Mouse (Mus musculus) embryonic facial prominence, embryonic 10.5 days (tissue): ENCODE results near the gene Tmem50a. TPM values are rescaled to one million over a fixed set of nuclear protein-coding genes. Genes with fewer than 3 reads are reported as not detected.

ENCODE experiments used
- DNase-seq: peaks from one replicate; pipeline ENCODE4 v3.0.0-alpha.2; 2017; ENCODE audit warnings: low spot score
- H3K27ac ChIP-seq: fragments of 300-500 bp; sonication (generic); replicated peaks from 2 replicates; pipeline ENCODE4 v1.5.1; 2016; ENCODE audit warnings: mild to moderate bottlenecking
- H3K27me3 ChIP-seq: fragments of 300-500 bp; sonication (generic); replicated peaks from 2 replicates; pipeline ENCODE4 v1.6.1; 2016; ENCODE audit warnings: low read depth, mild to moderate bottlenecking; ENCODE audit not compliant: poor library complexity, severe bottlenecking
- H3K36me3 ChIP-seq: fragments of 300-500 bp; sonication (generic); replicated peaks from 2 replicates; pipeline ENCODE4 v1.6.1; 2016; ENCODE audit warnings: mild to moderate bottlenecking, moderate library complexity
- H3K4me1 ChIP-seq: fragments of 300-500 bp; sonication (generic); 2 replicates; pipeline ENCODE4 v1.6.1; 2016
- H3K4me3 ChIP-seq: fragments of 300-500 bp; sonication (generic); 2 replicates; pipeline ENCODE4 v1.5.1; 2016; ENCODE audit warnings: mild to moderate bottlenecking, moderate library complexity
- H3K9me3 ChIP-seq: fragments of 300-500 bp; sonication (generic); 2 replicates; pipeline ENCODE4 v1.6.1; 2016; ENCODE audit warnings: mild to moderate bottlenecking
- WGBS: fragments of 180-500 bp; shearing (Covaris S2); methylation state at CpG from one replicate; pipeline ENCODE4 v1.1.7; 2016; 5-methylcytosine and 5-hydroxymethylcytosine counted together
- polyA plus RNA-seq: library from polyadenylated mRNA; unstranded; fragments of >200 nt; fragmentation: Nextera tagmentation; extraction: Ambion mirVana; gene quantifications from 2 replicates; pipeline ENCODE4 v1.2.1, GENCODE M21; 2016

Tmem50a gene
- polyA plus RNA-seq, 1 experiment from 2014 or later: 133 TPM

DNA sequence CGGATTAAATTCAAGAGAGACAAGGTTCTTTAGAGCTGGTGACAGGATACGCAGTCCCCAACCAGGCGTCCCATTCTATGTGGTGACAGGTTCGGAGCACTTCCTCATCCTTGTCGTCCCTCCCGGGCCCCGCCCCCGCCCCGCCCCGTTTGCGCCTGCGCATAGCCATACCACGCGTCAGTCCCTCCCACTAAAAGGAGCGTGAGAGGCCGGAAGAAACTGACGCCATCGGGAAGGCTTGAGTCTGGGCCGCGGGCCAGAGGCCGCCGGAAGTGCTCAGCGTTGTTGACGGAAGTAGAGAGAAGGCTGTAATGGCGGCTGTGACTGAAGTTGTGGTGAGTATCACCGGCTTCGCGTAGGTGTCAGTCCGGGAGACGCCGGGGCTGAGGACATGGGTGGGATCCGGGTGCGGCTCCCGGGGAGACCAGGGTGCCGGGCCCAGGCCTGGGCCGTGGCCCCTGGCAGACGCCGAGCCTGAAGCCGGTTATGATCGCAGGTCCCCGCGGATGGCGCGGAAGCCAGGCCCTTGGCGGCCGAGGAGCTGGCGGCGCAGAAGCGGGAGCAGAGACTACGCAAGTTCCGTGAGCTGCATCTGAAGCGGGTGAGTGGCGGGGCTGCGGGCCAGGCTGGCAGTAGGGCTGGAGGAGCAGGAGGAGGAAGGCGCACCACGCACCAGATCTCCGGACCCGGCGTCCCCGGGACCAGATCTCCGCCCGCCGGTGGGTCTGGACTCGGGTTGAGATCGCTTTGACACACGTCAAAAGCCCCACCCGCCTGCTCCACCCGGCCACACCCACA is 16.1 kb upstream of the Tmem50a start, which contains the start of gene Syf2:
Gene Syf2, plus strand, starts transcription at position 215 of the 798 bp plus-strand sequence.
- H3K27me3 ChIP-seq: no peaks in the 10 kb centered on the region
- H3K9me3 ChIP-seq: no peaks in the 10 kb centered on the region
- H3K27ac ChIP-seq: peak within 1 kb of the TSS; percentile 82
- DNase-seq: peak; percentile 99
- WGBS: under 1% methylated on average over 68 of the region's 68 CpGs
- peak within 1 kb of the TSS; percentile 98 for H3K4me3 ChIP-seq
- H3K36me3 ChIP-seq: peaks cover 69% of the 10 kb centered on the region
- H3K4me1 ChIP-seq: peaks cover 22% of the 10 kb centered on the region

DNA sequence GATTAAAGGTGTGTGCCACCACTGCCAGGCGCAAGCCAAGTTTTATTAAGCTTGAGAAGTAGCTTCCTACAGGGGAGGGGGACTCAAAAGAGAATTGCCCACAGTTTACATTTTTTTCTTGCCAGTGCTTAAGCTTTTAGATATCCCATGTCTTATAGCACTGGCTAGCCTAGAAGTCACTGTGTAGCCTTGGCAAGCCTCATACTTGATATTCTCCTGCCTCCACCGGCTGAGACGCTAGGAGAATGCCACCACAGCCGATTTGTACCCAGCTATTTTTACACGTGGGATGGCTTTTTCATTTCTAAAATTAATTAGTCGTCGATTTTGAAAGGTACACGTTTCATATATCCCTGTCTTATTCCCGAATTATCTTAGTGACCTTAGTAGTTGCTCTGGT is 15.4 kb upstream of the Tmem50a start:
- Histone ChIP-seq H3K27ac (no peak overlapping the region), H3K4me3 (peak overlapping the region; percentile 98), H3K36me3 (peaks cover 69% of the 10 kb centered on the region), H3K9me3 (no peaks in the 10 kb centered on the region), H3K27me3 (no peaks in the 10 kb centered on the region), H3K4me1 (peaks cover 29% of the 10 kb centered on the region)
- DNase-seq: no peak
- WGBS: 27% methylated on average over 9 of the region's 9 CpGs

DNA sequence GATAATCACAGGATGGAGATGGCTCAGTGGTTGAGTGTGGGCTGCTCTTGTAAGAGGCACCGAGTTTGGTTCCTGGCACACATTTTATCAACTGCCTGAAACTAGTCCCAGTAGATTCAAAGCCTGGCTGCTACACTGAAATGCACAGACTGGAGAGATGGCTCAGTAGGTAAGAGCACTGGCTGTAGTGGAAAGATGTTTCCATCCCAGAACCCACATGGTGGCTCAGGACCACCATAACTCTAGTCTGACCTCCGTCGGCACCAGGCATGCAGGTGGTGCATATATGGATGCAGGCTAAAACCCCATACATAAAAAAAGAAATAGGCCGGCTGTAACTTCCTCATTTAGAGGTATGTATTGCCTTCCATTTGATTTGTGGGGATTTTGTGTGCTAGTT is 14.7 kb upstream of the Tmem50a start:
- Histone ChIP-seq H3K4me1 (peaks cover 35% of the 10 kb centered on the region), H3K27ac (no peak overlapping the region), H3K9me3 (no peaks in the 10 kb centered on the region), H3K27me3 (no peaks in the 10 kb centered on the region), H3K4me3 (no peak overlapping the region), H3K36me3 (peaks cover 69% of the 10 kb centered on the region)
- no peak for DNase-seq
- 87% methylated on average over 4 of the region's 4 CpGs for WGBS

DNA sequence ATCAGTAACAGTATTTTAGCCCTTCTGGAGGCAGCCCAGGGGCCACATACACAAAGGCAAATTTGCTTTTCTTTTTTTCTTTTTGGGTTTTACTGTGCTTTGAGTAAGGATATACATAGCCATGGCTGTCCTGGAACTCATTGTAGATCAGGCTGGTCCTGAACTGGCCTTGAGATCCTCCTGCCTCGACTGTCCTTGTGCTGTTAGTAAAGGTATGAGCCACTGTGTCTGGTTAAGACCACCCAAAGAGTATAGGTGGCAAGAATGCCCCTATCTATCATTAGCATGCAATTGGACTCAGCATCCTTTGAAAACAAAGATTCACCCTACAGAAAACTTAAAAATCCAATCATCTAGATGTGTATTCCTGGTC is 13.6 kb upstream of the Tmem50a start:
- no peak for DNase-seq
- Histone ChIP-seq H3K4me3 (no peak overlapping the region), H3K36me3 (peaks cover 63% of the 10 kb centered on the region), H3K9me3 (no peaks in the 10 kb centered on the region), H3K4me1 (peaks cover 36% of the 10 kb centered on the region), H3K27me3 (no peaks in the 10 kb centered on the region), H3K27ac (no peak overlapping the region)
- WGBS: 81% methylated on average over 1 of the region's 1 CpGs

DNA sequence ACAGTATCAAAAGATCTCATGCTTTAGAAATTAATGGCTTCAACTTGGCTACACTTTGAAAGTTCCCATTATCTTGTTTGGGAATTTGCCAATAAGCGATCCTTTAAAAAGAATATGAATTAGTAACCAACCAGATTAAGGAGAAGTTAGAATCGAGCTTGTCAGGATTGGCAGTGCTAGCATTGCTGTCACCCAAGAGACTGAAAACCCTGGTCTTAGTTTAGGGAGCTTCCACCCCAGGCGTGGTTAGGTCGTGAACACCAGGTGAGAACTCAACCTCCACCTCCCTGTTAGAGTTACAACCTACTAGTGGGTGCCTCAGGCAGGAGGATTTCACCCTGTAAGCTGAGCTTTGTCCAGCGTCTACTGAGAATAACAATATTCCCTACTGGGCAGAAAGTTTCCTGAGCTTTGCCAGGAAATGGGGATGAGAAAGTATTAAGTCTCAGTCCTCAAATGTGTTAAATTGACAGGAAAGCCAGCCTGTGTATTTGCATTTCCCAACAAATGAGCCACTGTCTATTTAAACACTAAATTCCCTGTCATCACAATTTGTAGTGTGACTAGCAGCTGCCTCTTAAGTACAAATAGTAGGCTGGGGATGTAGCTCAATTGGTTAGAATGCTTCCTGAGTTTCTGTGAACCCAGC is 13.1 kb upstream of the Tmem50a start:
- H3K36me3 ChIP-seq: peaks cover 58% of the 10 kb centered on the region

DNA sequence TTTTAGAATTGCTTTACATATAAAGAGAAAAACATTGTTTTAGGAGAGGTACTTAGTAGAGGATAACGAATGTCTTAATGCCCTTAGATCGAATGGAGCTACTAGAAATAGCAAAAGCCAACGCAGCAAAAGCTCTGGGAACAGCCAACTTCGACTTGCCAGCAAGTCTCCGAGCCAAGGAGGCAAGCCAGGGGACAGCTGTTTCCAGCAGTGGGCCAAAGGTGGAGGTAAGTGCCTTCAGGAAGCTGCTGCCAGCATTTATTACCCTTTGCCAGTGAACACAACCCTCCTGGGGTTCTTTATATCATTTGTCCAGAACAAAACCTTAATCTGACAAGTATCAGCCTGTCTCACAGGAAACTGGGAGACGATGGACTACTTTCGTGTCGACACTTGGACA is 10.4 kb upstream of the Tmem50a start:
- no peaks in the 10 kb centered on the region for H3K27me3 ChIP-seq
- no peaks in the 10 kb centered on the region for H3K9me3 ChIP-seq
- H3K27ac ChIP-seq: no peak overlapping the region
- H3K4me1 ChIP-seq: peaks cover 30% of the 10 kb centered on the region
- no peak for DNase-seq
- peak overlapping the region; percentile 84 for H3K4me3 ChIP-seq
- H3K36me3 ChIP-seq: peaks cover 48% of the 10 kb centered on the region
- 87% methylated on average over 8 of the region's 8 CpGs for WGBS

More for the DNA sequence above, 13.1 kb upstream of the Tmem50a start:
- 75% methylated on average over 5 of the region's 5 CpGs for whole genome bisulfite sequencing
- peaks cover 36% of the 10 kb centered on the region for H3K4me1 ChIP-seq
- DNase-seq: no peak
- H3K9me3 ChIP-seq: no peaks in the 10 kb centered on the region
- no peak overlapping the region for H3K4me3 ChIP-seq
- no peak overlapping the region for H3K27ac ChIP-seq
- no peaks in the 10 kb centered on the region for H3K27me3 ChIP-seq

DNA sequence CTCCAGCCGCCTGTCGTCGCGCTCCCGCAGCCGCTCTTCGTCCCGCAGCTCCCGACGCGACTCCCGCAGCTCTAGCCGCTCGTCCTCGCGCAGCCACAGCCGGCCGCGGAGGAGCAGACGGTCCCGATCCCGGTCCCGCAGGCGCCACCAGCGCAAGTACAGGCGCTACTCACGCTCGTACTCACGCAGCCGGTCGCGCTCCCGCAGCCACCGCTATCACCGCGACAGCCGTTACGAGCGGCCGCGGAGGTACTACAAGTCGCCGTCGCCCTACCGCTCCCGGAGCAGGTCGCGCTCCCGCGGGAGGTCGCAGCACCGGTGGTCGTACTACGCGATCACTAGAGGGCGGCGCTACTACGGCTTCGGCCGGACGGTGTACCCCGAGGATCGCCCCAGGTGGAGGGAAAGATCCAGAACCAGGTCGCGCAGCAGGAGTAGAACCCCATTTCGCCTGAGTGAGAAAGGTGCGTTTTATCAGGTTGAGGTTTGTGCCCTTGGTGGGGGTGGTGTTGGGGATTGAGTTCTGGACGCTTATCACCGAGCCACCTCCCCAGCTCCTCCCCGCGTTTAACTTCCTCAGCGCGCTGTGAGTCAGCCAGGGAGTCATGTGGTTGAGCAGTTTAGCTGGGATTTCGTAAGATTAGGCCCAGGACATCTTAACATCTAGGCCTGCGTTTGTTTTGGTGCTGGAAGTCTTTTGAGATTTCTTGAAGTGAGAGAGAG is 9.4 kb upstream of the Tmem50a start:
- peak; percentile 64 for DNase-seq
- H3K27me3 ChIP-seq: no peaks in the 10 kb centered on the region

DNA sequence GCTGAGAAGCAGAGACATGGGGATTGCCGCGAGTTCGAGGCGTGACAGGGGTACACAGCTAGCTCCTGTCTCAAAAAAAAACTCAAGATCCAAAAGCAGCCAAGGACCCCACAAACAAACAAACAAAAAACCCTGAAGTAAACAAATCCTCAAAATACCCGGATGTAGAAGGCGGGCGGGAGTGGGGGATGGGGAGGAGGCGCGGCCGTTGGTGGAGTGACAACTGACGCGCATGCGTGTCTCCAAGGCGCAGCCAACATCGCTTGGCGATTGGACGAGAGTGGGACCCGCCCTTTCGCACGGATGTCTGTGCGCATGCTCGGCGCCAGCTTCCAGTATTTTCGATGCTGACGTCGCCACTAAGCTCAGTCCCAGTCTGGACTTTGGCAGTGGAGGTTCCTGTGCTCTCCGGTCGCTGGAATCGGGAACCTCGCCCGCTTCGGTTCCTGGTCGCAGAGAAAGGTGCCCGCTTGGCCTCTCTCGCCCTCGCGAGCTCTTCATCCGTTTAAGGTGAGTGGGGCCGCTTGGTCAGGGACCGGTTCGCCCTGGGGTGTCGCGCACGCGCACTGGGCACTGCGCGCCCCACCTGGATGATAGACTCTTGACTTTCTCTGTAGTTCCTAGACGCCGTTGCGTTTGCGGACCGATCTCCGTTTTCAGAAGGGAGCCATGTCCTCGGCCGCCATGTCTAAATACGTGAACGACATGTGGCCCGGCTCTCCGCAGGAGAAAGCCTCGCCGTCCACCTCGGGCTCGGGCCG is 8.6 kb upstream of the Tmem50a start, which contains the start of gene Rsrp1:
Gene Rsrp1, plus strand, starts transcription at position 335 of the 761 bp plus-strand sequence.
- DNase-seq: peak; percentile 97
- H3K4me1 ChIP-seq: peaks cover 28% of the 10 kb centered on the region
- under 1% methylated on average over 64 of the region's 64 CpGs for WGBS
- H3K36me3 ChIP-seq: peaks cover 44% of the 10 kb centered on the region
- peak within 1 kb of the TSS; percentile 98 for H3K27ac ChIP-seq
- H3K4me3 ChIP-seq: peak within 1 kb of the TSS; percentile 84
- H3K27me3 ChIP-seq: no peaks in the 10 kb centered on the region
- no peaks in the 10 kb centered on the region for H3K9me3 ChIP-seq

More for the DNA sequence above, 9.4 kb upstream of the Tmem50a start:
- under 1% methylated on average over 75 of the region's 75 CpGs for WGBS
- peaks cover 48% of the 10 kb centered on the region for H3K36me3 ChIP-seq
- H3K27ac ChIP-seq: peak overlapping the region; percentile 98
- H3K4me3 ChIP-seq: peak overlapping the region; percentile 84
- no peaks in the 10 kb centered on the region for H3K9me3 ChIP-seq
- H3K4me1 ChIP-seq: peaks cover 28% of the 10 kb centered on the region

DNA sequence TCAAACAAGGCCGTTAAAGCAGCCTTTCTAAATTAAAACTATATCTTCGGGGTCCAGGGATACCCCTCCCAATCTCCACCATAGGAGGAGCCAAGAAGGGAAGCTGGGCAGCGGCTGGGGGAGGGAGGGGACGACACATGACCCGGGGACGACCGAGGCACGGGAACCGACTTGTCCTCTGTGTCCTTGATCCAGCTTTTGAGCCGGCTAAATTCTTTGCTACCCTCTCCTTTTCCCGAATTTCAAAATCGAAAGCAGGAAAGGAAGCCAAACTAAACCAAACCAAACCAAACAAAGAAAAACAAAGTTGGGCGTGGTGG is 8.1 kb upstream of the Tmem50a start:
- H3K27ac ChIP-seq: peak overlapping the region; percentile 98
- H3K27me3 ChIP-seq: no peaks in the 10 kb centered on the region
- H3K4me1 ChIP-seq: peaks cover 31% of the 10 kb centered on the region
- H3K4me3 ChIP-seq: peak overlapping the region; percentile 84
- peaks cover 39% of the 10 kb centered on the region for H3K36me3 ChIP-seq
- under 1% methylated on average over 13 of the region's 13 CpGs for WGBS
- H3K9me3 ChIP-seq: no peaks in the 10 kb centered on the region
- peak; percentile 82 for DNase-seq

DNA sequence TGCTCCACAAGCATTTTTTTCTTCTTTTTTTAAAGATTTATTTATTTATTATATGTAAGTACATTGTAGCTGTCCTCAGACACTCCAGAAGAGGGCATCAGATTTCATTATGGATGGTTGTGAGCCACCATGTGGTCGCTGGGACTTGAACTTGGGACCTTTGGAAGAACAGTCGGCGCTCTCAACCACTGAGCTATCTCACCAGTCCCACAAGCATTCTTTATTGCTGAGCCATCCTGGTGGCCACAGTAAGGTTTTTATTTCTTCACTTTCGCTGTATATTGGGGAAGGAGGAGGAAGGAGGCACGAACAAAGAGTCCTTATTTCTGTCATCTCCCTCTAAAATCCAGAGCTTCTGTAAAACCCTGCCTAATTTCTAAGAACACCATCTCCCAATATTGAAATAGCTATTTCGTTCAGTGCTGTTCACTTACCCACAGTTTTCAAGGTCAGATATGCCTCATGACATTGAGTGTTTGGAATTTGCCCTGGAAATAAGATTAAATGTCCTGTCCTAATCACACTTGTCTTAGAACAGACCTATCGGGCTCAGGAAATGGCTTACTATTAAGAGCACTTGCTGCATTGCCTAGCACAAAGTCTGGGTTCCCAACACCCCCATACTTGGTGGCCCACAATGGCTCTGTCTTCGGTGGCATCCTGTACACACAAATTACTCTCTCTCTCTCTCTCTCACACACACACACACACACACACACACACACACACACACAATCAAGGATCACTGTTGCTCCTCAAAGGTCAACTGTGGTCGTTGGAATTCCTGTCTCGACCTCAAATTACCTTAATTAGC is 7.5 kb upstream of the Tmem50a start:
- no peak for DNase-seq
- Histone ChIP-seq H3K27ac (peak overlapping the region; percentile 98), H3K27me3 (no peaks in the 10 kb centered on the region), H3K4me1 (peaks cover 31% of the 10 kb centered on the region), H3K9me3 (no peaks in the 10 kb centered on the region), H3K36me3 (peaks cover 33% of the 10 kb centered on the region), H3K4me3 (peak overlapping the region; percentile 84)
- WGBS: 58% methylated on average over 10 of the region's 10 CpGs

DNA sequence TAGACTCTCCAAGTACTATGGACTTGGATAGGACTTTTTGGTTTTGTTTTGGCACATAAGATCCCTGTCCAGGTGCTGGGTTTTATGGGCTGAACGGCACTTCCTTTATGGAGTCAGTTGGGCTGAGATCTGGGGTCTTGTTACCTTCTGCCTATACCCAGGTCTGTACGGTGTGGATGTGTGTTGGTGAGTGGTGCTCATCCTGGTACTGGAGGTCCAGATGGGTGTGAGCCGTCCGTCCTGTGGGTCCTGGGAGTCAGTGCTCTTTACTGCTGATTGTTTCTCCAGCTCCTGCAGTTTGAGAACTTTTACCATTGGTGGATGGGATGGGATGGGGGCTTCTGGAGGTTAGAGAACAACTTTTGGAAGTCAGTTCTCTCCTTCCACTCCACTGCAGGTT is 6.9 kb upstream of the Tmem50a start:
- no peaks in the 10 kb centered on the region for H3K27me3 ChIP-seq
- no peak for DNase-seq
- 89% methylated on average over 4 of the region's 4 CpGs for WGBS
- H3K4me1 ChIP-seq: peaks cover 31% of the 10 kb centered on the region
- H3K36me3 ChIP-seq: peaks cover 27% of the 10 kb centered on the region
- no peak overlapping the region for H3K4me3 ChIP-seq
- no peak overlapping the region for H3K27ac ChIP-seq
- H3K9me3 ChIP-seq: no peaks in the 10 kb centered on the region
